Mouse (Mus musculus): ENCODE results near the gene Ager.

Ager gene

GRCm38 (mm10) chr17:34585121-34585520 is 12.5 kb upstream of the Ager start:
- DNase-seq (ENCODE audit: low read depth in 2 of 2, low spot score in 2 of 2) = no peak

- no peak for DNase-seq (ENCODE audit: low read depth in 2 of 2, low spot score in 2 of 2)
Observed at GRCm38 (mm10) chr17:34585877-34586771, 11.5 kb upstream of the Ager start.

GRCm38 (mm10) chr17:34586796-34587422 is 10.8 kb upstream of the Ager start:
- peak in 1 of 2 experiments; percentile 35 for DNase-seq (ENCODE audit: low read depth in 2 of 2, low spot score in 2 of 2)

- peak; percentile 93 to 97 for DNase-seq (ENCODE audit: low read depth in 2 of 2, low spot score in 2 of 2)
Observed at GRCm38 (mm10) chr17:34587423-34587811, 10.2 kb upstream of the Ager start.

- DNase-seq (ENCODE audit: low read depth in 2 of 2, low spot score in 2 of 2) = no peak
Observed at GRCm38 (mm10) chr17:34587814-34588213, 9.8 kb upstream of the Ager start.

- no peak for DNase-seq (ENCODE audit: low read depth in 2 of 2, low spot score in 2 of 2)
Observed at GRCm38 (mm10) chr17:34588767-34589166, 8.9 kb upstream of the Ager start.

- no peak for DNase-seq (ENCODE audit: low read depth in 2 of 2, low spot score in 2 of 2)
Observed at GRCm38 (mm10) chr17:34589206-34589605, 8.5 kb upstream of the Ager start.

- peak in 1 of 2 experiments; percentile 62 for DNase-seq (ENCODE audit: low read depth in 2 of 2, low spot score in 2 of 2)
Observed at GRCm38 (mm10) chr17:34589681-34590101, 8.0 kb upstream of the Ager start, which contains the start of gene Gpsm3. Gene Gpsm3 (plus strand): TSS chr17:34589806.

GRCm38 (mm10) chr17:34590154-34590987 is 7.3 kb upstream of the Ager start:
- DNase-seq (ENCODE audit: low read depth in 2 of 2, low spot score in 2 of 2) = no peak

GRCm38 (mm10) chr17:34591029-34591993 is 6.4 kb upstream of the Ager start, which contains the start of gene Pbx2:
Gene Pbx2 (plus strand): TSS chr17:34591266.
- DNase-seq (ENCODE audit: low read depth in 2 of 2, low spot score in 2 of 2) = no peak

- peak in 1 of 2 experiments; percentile 61 for DNase-seq (ENCODE audit: low read depth in 2 of 2, low spot score in 2 of 2)
Observed at GRCm38 (mm10) chr17:34591994-34592375, 5.7 kb upstream of the Ager start.

- DNase-seq (ENCODE audit: low read depth in 2 of 2, low spot score in 2 of 2) = no peak
Observed at GRCm38 (mm10) chr17:34592581-34593549, 4.8 kb upstream of the Ager start.

GRCm38 (mm10) chr17:34593752-34594525 is 3.7 kb upstream of the Ager start:
- no peak for DNase-seq (ENCODE audit: low read depth in 2 of 2, low spot score in 2 of 2)

- DNase-seq (ENCODE audit: low read depth in 2 of 2, low spot score in 2 of 2) = no peak
Observed at GRCm38 (mm10) chr17:34596098-34596497, 1.6 kb upstream of the Ager start.

- no peak for DNase-seq (ENCODE audit: low read depth in 2 of 2, low spot score in 2 of 2)
Observed at GRCm38 (mm10) chr17:34599891-34600290, 2.2 kb downstream of the Ager start.

- DNase-seq (ENCODE audit: low read depth in 2 of 2, low spot score in 2 of 2) = no peak
Observed at GRCm38 (mm10) chr17:34601796-34602195, 4.1 kb downstream of the Ager start.

GRCm38 (mm10) chr17:34603375-34604060 is 5.9 kb downstream of the Ager start, which contains the start of gene Rnf5:
Gene Rnf5 (minus strand): TSS chr17:34603690.
- peak; percentile 95 to 96 for DNase-seq (ENCODE audit: low read depth in 2 of 2, low spot score in 2 of 2)
